Mouse (Mus musculus): ENCODE data around the gene Nsun2.
"Not testable (repeated sequence)": the region's sequence is repeated elsewhere in the genome, so short reads cannot be mapped to it uniquely, and the experiment has no call there.

Nsun2 gene

GRCm38 (mm10) chr13:69635836-69636235 is 102.3 kb downstream of the Nsun2 start:
- DNase-seq (ENCODE audit: low spot score in 2 of 2), result not testable (repeated sequence)

GRCm38 (mm10) chr13:69636375-69636774 is 102.8 kb downstream of the Nsun2 start:
- no peak for DNase-seq (ENCODE audit: low spot score in 2 of 2)

GRCm38 (mm10) chr13:69636816-69637215 is 103.3 kb downstream of the Nsun2 start:
- no peak for DNase-seq (ENCODE audit: low spot score in 2 of 2)

GRCm38 (mm10) chr13:69637657-69638056 is 104.1 kb downstream of the Nsun2 start:
- no peak for DNase-seq (ENCODE audit: low spot score in 2 of 2)

- no peak for DNase-seq (ENCODE audit: low spot score in 2 of 2)
Measured at GRCm38 (mm10) chr13:69638108-69638626, 104.6 kb downstream of the Nsun2 start.

- no peak for DNase-seq (ENCODE audit: low spot score in 2 of 2)
Measured at GRCm38 (mm10) chr13:69639251-69639650, 105.7 kb downstream of the Nsun2 start.

- DNase-seq (ENCODE audit: low spot score in 2 of 2), result no peak
Measured at GRCm38 (mm10) chr13:69640126-69640525, 106.6 kb downstream of the Nsun2 start.

- DNase-seq (ENCODE audit: low spot score in 2 of 2), result no peak
Measured at GRCm38 (mm10) chr13:69640541-69640940, 107.0 kb downstream of the Nsun2 start.

- no peak for DNase-seq (ENCODE audit: low spot score in 2 of 2)
Measured at GRCm38 (mm10) chr13:69641017-69641416, 107.5 kb downstream of the Nsun2 start.

GRCm38 (mm10) chr13:69642656-69643216 is 109.2 kb downstream of the Nsun2 start:
- no peak for DNase-seq (ENCODE audit: low spot score in 2 of 2)

- no peak for DNase-seq (ENCODE audit: low spot score in 2 of 2)
Measured at GRCm38 (mm10) chr13:69643937-69644336, 110.4 kb downstream of the Nsun2 start.

- DNase-seq (ENCODE audit: low spot score in 2 of 2), result no peak
Measured at GRCm38 (mm10) chr13:69644427-69645166, 111.1 kb downstream of the Nsun2 start.

- no peak for DNase-seq (ENCODE audit: low spot score in 2 of 2)
Measured at GRCm38 (mm10) chr13:69645694-69646423, 112.3 kb downstream of the Nsun2 start.

GRCm38 (mm10) chr13:69646481-69646880 is 112.9 kb downstream of the Nsun2 start:
- DNase-seq (ENCODE audit: low spot score in 2 of 2), result no peak

- DNase-seq (ENCODE audit: low spot score in 2 of 2), result no peak
Measured at GRCm38 (mm10) chr13:69654508-69654907, 121.0 kb downstream of the Nsun2 start.

GRCm38 (mm10) chr13:69672121-69672520 is 138.6 kb downstream of the Nsun2 start:
- no peak for DNase-seq (ENCODE audit: low spot score in 2 of 2)

GRCm38 (mm10) chr13:69672565-69672964 is 139.0 kb downstream of the Nsun2 start:
- DNase-seq (ENCODE audit: low spot score in 2 of 2), result no peak

- DNase-seq (ENCODE audit: low spot score in 2 of 2), result no peak
Measured at GRCm38 (mm10) chr13:69673197-69673920, 139.8 kb downstream of the Nsun2 start.

- no peak for DNase-seq (ENCODE audit: low spot score in 2 of 2)
Measured at GRCm38 (mm10) chr13:69673921-69674618, 140.5 kb downstream of the Nsun2 start.
